Mouse (Mus musculus): Measurements from ENCODE around the gene Brd7.

Gene Brd7

GRCm38 (mm10) chr8:88349046-88349445, 12.9 kb downstream of the Brd7 start:
- no peak for DNase-seq

DNA sequence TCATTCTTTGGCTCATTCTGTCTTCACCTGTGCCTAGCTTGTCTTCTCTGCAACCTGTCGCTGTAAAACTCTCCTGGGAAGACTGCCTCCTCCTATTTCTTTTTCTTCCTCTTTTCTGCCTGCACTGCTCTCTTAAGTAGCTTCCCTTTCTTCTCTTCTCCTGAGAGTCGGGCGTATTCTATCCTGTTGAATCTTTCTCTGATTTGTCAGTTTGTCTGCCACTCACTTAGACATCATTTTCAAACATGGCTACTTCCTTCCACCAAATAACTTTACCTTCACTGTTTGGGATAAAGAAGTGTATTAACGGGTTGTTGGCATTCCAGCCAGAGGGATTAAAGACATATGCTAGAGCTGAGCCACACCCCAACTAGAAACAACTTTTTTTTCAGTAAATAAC, 20.0 kb downstream of the Brd7 start:
- DNase-seq = peak; percentile 43

- peak; percentile 84 for DNase-seq
Observed at GRCm38 (mm10) chr8:88339887-88340695, 21.9 kb downstream of the Brd7 start.

GRCm38 (mm10) chr8:88339221-88339620, 22.8 kb downstream of the Brd7 start:
- peak; percentile 61 for DNase-seq

GRCm38 (mm10) chr8:88334975-88335374, 27.0 kb downstream of the Brd7 start:
- DNase-seq = peak; percentile 30

GRCm38 (mm10) chr8:88334384-88334783, 27.6 kb downstream of the Brd7 start:
- peak; percentile 89 for DNase-seq

DNA sequence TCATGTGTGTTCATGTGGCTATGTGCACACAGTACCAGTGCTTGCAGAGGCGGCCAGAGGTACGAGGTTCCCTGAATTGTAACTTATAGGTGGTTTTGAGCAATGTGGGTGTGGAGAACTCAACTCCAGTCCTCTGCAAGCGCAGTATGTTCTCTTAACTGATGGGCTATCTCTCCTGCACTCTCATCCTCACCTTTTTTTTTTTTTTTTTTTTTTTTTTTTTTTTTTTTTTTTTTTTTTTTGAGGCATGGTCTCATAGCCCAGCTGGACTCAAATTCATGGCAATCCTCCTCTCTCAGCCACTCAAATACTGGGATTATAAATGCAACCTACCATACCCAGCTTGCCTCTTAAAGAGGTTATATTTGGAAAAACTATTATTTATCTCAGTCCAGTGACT, 31.2 kb downstream of the Brd7 start:
- peak; percentile 27 for DNase-seq

DNA sequence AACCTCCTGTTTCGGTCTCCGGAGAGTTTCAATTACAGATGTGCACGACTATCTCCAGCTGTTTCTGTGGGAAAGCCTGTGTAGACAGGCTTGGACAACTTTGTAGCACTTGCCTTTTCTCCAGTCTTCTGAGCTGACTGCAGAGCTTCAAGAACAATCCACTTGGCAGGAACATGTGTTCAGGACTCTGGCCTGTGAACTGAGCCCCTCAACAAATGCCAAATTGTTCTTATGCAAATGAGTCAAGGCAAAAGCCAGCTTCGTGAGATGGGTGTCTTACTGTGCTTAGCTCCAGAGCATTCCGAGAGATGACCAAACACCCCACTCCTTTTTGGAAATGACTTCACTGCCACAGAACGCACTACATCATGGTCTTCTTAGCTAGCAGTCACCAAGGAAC, 33.3 kb downstream of the Brd7 start:
- DNase-seq = peak; percentile 95

DNA sequence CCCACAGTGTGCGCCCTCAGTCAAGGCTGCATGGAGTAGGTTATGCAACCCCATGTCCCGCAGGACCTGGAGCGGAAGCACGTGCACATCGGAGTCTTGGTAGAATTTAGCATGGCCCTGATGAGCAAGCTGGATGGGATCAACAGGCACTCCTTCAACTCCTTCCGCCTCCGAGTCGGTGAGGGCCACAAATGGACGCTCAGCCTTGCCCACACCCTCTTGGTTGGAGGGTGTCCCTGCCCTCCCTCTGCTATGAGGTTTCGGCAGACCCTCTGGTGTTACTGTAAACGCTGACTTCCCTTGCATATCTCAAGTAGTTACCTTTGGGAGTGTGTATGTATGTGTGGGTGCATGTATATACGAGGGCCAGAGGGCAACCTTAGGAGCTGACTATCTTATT, 35.7 kb downstream of the Brd7 start:
- peak; percentile 88 for DNase-seq

- DNase-seq = peak; percentile 82
Observed at GRCm38 (mm10) chr8:88325795-88326194, 36.2 kb downstream of the Brd7 start.

GRCm38 (mm10) chr8:88325251-88325650, 36.7 kb downstream of the Brd7 start:
- peak; percentile 82 for DNase-seq

DNA sequence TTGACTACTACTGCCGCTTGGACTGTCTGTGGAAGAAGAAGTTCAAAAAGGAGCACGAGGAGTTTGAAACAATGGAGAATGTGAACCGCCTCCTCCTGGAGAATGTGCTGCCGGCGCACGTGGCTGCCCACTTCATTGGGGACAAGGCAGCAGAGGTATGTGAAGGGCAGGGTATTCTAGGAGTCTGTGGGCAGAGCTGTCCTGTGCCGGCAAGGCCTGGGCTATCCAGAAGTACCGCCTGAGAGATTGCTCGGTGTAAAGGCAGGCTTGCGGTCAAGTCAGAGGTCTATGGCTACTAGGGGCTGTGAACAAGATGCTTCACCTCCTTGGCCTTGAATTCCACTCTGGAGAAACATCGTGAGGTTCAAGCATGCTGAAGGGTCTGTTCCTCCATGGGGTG, 37.2 kb downstream of the Brd7 start:
- peak; percentile 89 for DNase-seq

- peak; percentile 82 for DNase-seq
Observed at GRCm38 (mm10) chr8:88323523-88323922, 38.5 kb downstream of the Brd7 start.

- peak; percentile 81 for DNase-seq
Observed at GRCm38 (mm10) chr8:88321387-88321786, 40.6 kb downstream of the Brd7 start.

- DNase-seq = peak; percentile 89
Observed at GRCm38 (mm10) chr8:88320134-88320533, 41.9 kb downstream of the Brd7 start.

GRCm38 (mm10) chr8:88318151-88318550, 43.8 kb downstream of the Brd7 start:
- DNase-seq = peak; percentile 90

DNA sequence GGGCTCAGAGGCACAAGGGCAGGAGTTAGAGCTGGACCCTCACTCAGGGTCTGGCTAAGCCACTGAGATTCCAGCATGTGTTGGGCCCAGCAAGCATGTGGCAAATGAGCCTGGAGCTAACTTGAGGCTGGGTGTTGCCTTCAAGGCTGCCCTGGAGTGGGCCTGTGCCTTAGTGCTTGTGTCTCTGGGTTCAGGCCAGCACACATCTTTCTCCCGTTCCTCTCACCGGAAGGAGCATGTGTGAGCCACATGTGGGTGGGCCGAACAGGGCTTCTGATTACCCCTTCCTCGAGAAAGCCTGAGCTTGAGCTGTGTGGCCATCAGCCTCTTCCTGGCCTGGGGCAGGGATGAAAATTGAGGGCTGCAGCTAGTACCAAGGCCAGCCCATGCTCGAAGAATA, 44.7 kb downstream of the Brd7 start:
- DNase-seq = peak; percentile 92

- DNase-seq = peak; percentile 96
Observed at GRCm38 (mm10) chr8:88316139-88316931, 45.7 kb downstream of the Brd7 start.

DNA sequence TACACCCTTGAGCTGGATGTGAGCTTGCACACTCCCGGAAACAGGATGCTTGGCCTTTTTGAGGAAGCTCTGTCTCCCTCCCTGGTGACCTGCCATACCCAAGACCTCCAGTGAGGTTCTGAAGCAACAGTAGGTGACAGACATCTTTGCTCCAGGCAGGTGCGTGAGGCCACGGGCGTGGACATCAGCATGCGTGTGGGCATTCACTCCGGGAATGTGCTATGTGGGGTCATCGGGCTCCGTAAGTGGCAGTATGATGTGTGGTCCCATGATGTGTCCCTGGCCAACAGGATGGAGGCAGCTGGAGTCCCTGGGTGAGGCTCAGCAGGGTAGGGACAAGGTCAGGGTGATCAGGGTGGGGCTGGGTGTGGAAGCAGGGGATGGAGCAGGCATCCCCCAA, 46.7 kb downstream of the Brd7 start:
- peak; percentile 93 for DNase-seq

DNA sequence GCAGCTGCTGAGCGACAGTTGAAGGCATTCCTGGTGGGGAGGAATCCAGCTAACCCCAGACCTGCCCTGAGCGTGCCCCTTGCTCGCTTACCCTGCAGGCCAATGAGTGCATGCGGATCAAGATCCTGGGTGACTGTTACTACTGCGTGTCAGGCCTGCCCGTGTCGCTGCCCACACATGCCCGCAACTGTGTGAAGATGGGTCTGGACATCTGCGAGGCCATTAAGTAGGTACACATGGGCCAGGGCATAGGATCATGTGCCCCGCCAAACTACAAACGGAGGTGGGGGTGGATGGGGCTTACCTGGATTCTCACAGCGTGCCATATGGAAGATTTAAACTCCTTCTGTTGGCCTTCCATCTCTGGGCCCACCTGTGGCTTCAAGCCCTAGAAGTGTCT, 48.0 kb downstream of the Brd7 start:
- DNase-seq = peak; percentile 92

GRCm38 (mm10) chr8:88312966-88313365, 49.0 kb downstream of the Brd7 start:
- DNase-seq = peak; percentile 97

GRCm38 (mm10) chr8:88310286-88310685, 51.7 kb downstream of the Brd7 start:
- DNase-seq = no peak

- DNase-seq = no peak
Observed at GRCm38 (mm10) chr8:88309881-88310280, 52.1 kb downstream of the Brd7 start.

- DNase-seq = no peak
Observed at GRCm38 (mm10) chr8:88309274-88309873, 52.6 kb downstream of the Brd7 start.
